Mouse (Mus musculus) CH12.LX (cell line): ENCODE results near the gene Tspan4.

ENCODE experiments used
- EP300 ChIP-seq: IDR thresholded peaks from 2 replicates; pipeline ENCODE4 v1.6.1; 2011; ENCODE audit warnings: low read length, improper control_type of control experiment
- POLR2A ChIP-seq: IDR thresholded peaks from 2 replicates; pipeline ENCODE4 v1.6.1; 2011; ENCODE audit warnings: low read depth, mild to moderate bottlenecking, improper control_type of control experiment, low read length

DNA sequence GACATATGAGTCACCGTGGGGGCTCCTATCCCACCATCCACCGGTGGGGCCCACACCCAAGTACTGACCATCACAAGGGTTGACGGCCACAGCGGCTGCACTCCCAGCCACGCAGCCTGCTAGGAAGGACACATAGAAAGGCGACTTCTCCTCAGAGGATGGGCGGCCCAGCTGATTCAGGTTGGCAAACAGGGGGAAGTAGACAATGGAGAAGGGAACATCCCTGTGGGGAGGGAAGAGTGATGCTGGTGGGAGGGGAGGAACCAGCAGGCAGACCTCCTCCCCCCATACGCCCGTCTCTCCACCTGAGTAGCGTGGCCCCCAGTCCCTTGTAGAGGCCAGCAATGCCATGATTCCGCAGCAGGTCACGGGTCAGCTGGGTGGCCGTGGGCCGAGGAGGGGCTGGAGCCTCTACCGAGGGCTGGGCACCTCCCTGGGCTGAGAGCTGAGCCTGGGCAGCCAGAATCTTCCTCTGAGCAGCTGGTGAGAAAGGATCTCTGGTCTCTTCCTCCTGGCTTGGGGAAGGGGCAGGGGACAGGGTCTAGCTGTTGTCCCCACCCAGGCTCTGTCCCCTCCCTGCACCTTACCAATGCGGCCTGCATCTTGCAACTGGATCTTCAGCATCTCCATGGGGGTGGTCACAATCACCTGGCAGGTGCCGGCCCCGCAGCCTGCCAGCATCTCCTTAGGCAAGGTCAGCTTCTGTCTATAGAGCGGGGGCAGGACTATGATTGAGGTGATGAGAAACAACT, 43.4 kb upstream of the Tspan4 start:
- TF ChIP-seq EP300 (no peak), POLR2A (no peak)
